Mouse (Mus musculus) heart, adult 2 months (tissue): ENCODE data around the gene Pogk. TPM values are rescaled to one million over a fixed set of nuclear protein-coding genes. Genes with fewer than 3 reads are reported as not detected.
A peak's percentile ranks its signal among the peaks of the same experiment; 100 is the strongest.

Experiments used
- DNase-seq, 2 experiments: peaks; one replicate each; pipeline ENCODE4 v3.0.0; 2021
- H3K27ac ChIP-seq: fragments of 200-600 bp; 2 replicates; pipeline ENCODE4 v1.8.1; 2022
- H3K27me3 ChIP-seq: fragments of 200-500 bp; 2 replicates; pipeline ENCODE4 v1.6.1; 2012; ENCODE audit warnings: mild to moderate bottlenecking, low read length, inconsistent platforms, mixed read lengths; ENCODE audit not compliant: control insufficient read depth, insufficient read depth
- H3K36me3 ChIP-seq: fragments of 200-500 bp; 2 replicates; pipeline ENCODE4 v1.6.1; 2012; ENCODE audit warnings: low read length, inconsistent platforms; ENCODE audit not compliant: control insufficient read depth, insufficient read depth
- H3K4me1 ChIP-seq: fragments of 200-500 bp; 2 replicates; pipeline ENCODE4 v1.6.1; 2011; ENCODE audit warnings: low read length; ENCODE audit not compliant: control insufficient read depth, insufficient read depth
- H3K4me3 ChIP-seq: fragments of 200-600 bp; 2 replicates; pipeline ENCODE4 v1.8.1; 2022
- H3K79me2 ChIP-seq: fragments of 200-500 bp; replicated peaks from 2 replicates; pipeline ENCODE4 v1.6.1; 2012; ENCODE audit warnings: mild to moderate bottlenecking, inconsistent platforms, low read length, moderate library complexity, mixed read lengths; ENCODE audit not compliant: control insufficient read depth, insufficient read depth
- H3K9ac ChIP-seq: fragments of 200-500 bp; 2 replicates; pipeline ENCODE4 v1.6.1; 2012; ENCODE audit warnings: low read depth, mild to moderate bottlenecking, control low read depth, inconsistent platforms, low read length, mixed read lengths
- CTCF ChIP-seq: fragments of 200-600 bp; IDR thresholded peaks from 2 replicates; pipeline ENCODE4 v1.8.1; 2022; ENCODE audit warnings: antibody characterized with exemption, mild to moderate bottlenecking, moderate library complexity
- EP300 ChIP-seq: fragments of 200-500 bp; IDR thresholded peaks from 2 replicates; pipeline ENCODE4 v1.6.1; 2011; ENCODE audit warnings: low read depth, low read length, control low read depth; ENCODE audit not compliant: insufficient read depth
- POLR2A ChIP-seq: fragments of 200-500 bp; IDR thresholded peaks from 2 replicates; pipeline ENCODE4 v1.6.1; 2011; ENCODE audit warnings: mild to moderate bottlenecking, low read depth, low read length, control low read depth; ENCODE audit not compliant: insufficient read depth
- WGBS: fragments of 180-500 bp; shearing (Covaris S2); methylation state at CpG from one replicate; pipeline ENCODE4 v1.1.7; 2018; 5-methylcytosine and 5-hydroxymethylcytosine counted together
- intact Hi-C: fragments of 180-260 bp; cut with DNase I; formaldehyde crosslinking; loops from one replicate; pipeline ENCODE4 v1.15.1; 2025
- polyA plus RNA-seq: library from polyadenylated mRNA; depleted of rRNA; stranded (reverse); fragments of >200 nt; gene quantifications from 2 replicates; pipeline ENCODE4 v1.2.3, GENCODE M21; 2012; rRNA removed
- total RNA-seq, 2 experiments: library from RNA; stranded (reverse); gene quantifications; 2 replicates each; pipeline ENCODE4 v1.2.3; 2021

The Pogk gene
- total and polyA plus RNA-seq, 3 experiments: 6.2 to 11.6 (median 9.7) TPM

DNA sequence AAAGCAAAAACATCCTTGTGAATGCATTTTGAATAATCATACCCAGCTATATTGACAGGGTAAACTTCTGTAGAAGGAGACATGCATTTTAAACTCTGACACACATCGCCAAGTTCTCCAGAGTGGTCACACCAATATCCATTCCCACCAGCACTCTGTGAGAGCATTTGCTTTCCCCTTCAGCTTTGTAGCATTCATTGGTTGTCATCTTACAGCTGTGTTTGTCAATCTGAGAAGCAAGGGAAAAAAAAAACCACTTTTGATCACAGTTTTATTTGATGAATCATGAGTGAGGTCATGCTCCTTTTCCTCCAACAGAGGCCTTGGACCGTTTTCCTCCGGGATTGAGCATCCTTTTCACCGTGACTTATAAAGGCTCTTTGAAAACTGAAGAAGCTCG, 66.1 kb downstream of the Pogk start:
- Histone ChIP-seq H3K4me3 (no peak overlapping the region), H3K9ac (no peak overlapping the region), H3K36me3 (no peaks in the 10 kb centered on the region), H3K27me3 (no peaks in the 10 kb centered on the region), H3K79me2 (no peaks in the 10 kb centered on the region), H3K4me1 (no peaks in the 10 kb centered on the region), H3K27ac (no peak overlapping the region)
- 54% methylated on average over 5 of the region's 5 CpGs for whole genome bisulfite sequencing
- intact Hi-C loops: no loop called here
- DNase-seq: no peak
- TF ChIP-seq EP300: no peak
- TF ChIP-seq CTCF: no peak
- TF ChIP-seq POLR2A: no peak

DNA sequence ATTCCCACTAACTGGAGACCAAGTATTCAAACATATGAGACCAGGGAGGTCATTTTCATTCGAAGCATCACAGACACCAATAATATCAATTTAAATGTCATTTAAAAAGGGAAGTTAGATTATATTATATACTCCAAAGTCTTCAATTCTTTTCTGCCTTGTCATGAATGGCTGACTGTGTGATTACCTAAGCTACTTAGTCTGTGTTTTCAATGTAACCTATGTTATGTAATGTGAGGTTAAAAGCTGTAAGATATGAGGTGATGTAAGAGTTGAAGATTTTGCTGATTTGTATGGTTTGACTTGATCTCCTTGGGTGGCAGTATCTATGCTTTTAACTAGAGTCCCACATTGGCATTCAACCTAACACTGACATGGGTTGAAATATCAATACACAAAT, 67.1 kb downstream of the Pogk start:
- intact Hi-C loops: no loop called here
- H3K4me1 ChIP-seq: no peaks in the 10 kb centered on the region
- 68% methylated on average over 1 of the region's 1 CpGs for WGBS
- no peak overlapping the region for H3K4me3 ChIP-seq
- H3K36me3 ChIP-seq: no peaks in the 10 kb centered on the region
- H3K9ac ChIP-seq: no peak overlapping the region
- TF ChIP-seq CTCF (no peak), EP300 (no peak), POLR2A (no peak)
- no peaks in the 10 kb centered on the region for H3K79me2 ChIP-seq
- no peak for DNase-seq
- no peaks in the 10 kb centered on the region for H3K27me3 ChIP-seq
- no peak overlapping the region for H3K27ac ChIP-seq

DNA sequence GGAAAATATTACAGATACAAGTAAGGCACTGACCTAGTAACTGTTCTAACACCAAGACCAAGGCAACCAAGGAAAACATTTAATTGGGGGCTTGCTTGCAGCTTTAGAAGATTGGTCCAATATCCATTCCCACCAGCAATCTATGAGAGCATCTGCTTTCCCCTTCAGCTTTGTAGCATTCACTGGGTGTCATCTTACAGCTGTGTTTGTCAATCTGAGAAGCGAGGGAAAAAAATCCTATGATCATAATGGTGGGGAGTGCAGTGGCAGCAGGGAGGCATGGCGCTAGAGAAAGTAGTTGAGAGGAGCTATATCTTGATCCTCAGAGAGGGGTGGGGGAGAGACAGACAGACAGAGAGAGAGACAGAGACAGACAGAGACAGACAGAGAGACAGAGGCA, 67.6 kb downstream of the Pogk start:
- H3K4me1 ChIP-seq: no peaks in the 10 kb centered on the region
- H3K9ac ChIP-seq: no peak overlapping the region
- H3K79me2 ChIP-seq: no peaks in the 10 kb centered on the region
- H3K27me3 ChIP-seq: no peaks in the 10 kb centered on the region
- 81% methylated on average over 2 of the region's 2 CpGs for whole genome bisulfite sequencing
- H3K4me3 ChIP-seq: no peak overlapping the region
- no peak overlapping the region for H3K27ac ChIP-seq
- intact Hi-C loops: no loop called here
- no peak for DNase-seq
- no peaks in the 10 kb centered on the region for H3K36me3 ChIP-seq
- TF ChIP-seq EP300 (no peak), POLR2A (no peak), CTCF (no peak)

GRCm38 (mm10) chr1:166339110-166339509, 70.6 kb downstream of the Pogk start:
- WGBS: 57% methylated on average over 6 of the region's 6 CpGs
- Histone ChIP-seq H3K9ac (no peak overlapping the region), H3K79me2 (no peaks in the 10 kb centered on the region), H3K4me1 (no peaks in the 10 kb centered on the region), H3K36me3 (no peaks in the 10 kb centered on the region), H3K4me3 (no peak overlapping the region), H3K27ac (no peak overlapping the region), H3K27me3 (no peaks in the 10 kb centered on the region)
- intact Hi-C loops: no loop called here
- no peak for TF ChIP-seq CTCF
- TF ChIP-seq EP300: no peak
- TF ChIP-seq POLR2A: no peak
- peak in 1 of 2 experiments; percentile 58 for DNase-seq

Other genes starting within 250 kb of the Pogk start
- not detected for gene Mael, start 171.1 kb downstream of the Pogk start, total RNA-seq
- gene Mael, start 171.1 kb downstream of the Pogk start, polyA plus RNA-seq: 0.18 and 0.26 TPM in 2 replicates
- gene Ildr2, start 155.7 kb downstream of the Pogk start, total RNA-seq: 1 to 10 TPM; 2.4 to 2.9 TPM
- gene Ildr2, start 155.7 kb downstream of the Pogk start, polyA plus RNA-seq: 0.25 and 1.00 TPM in 2 replicates
- 1 to 10 TPM; 6.6 to 9.2 TPM for gene Tada1, start 30.8 kb downstream of the Pogk start, total RNA-seq
- gene Tada1, start 30.8 kb downstream of the Pogk start, polyA plus RNA-seq: 8.5 and 15.0 TPM in 2 replicates
- gene Gm4846, start 87.7 kb upstream of the Pogk start, total RNA-seq: not detected
- not detected in 2 replicates for gene Gm4846, start 87.7 kb upstream of the Pogk start, polyA plus RNA-seq
- not detected for gene Gm4847, start 237.8 kb upstream of the Pogk start, total RNA-seq
- gene Gm4847, start 237.8 kb upstream of the Pogk start, polyA plus RNA-seq: not detected in 2 replicates